Mouse (Mus musculus) thymus, adult 2 months (tissue): ENCODE results near the gene Inpp5k. TPM values are rescaled to one million over a fixed set of nuclear protein-coding genes. Genes with fewer than 3 reads are reported as not detected.
A peak's percentile ranks its signal among the peaks of the same experiment; 100 is the strongest.

Experiments used
- DNase-seq: peaks from one replicate; pipeline ENCODE4 v3.0.0; 2021
- H3K27ac ChIP-seq: fragments of 200-500 bp; 2 replicates; pipeline ENCODE4 v1.5.1; 2012; ENCODE audit warnings: low read length, control low read depth; ENCODE audit not compliant: control insufficient read depth, insufficient read depth
- H3K27me3 ChIP-seq: fragments of 200-500 bp; 2 replicates; pipeline ENCODE4 v1.6.1; 2012; ENCODE audit warnings: mild to moderate bottlenecking, low read length, moderate library complexity, mixed read lengths; ENCODE audit not compliant: control insufficient read depth, insufficient read depth
- H3K36me3 ChIP-seq: fragments of 200-500 bp; 2 replicates; pipeline ENCODE4 v1.6.1; 2012; ENCODE audit warnings: mild to moderate bottlenecking, low read length, moderate library complexity; ENCODE audit not compliant: control insufficient read depth, insufficient read depth
- H3K4me1 ChIP-seq: fragments of 200-500 bp; replicated peaks from 2 replicates; pipeline ENCODE4 v1.6.1; 2012; ENCODE audit warnings: low read length; ENCODE audit not compliant: control insufficient read depth, insufficient read depth
- H3K4me3 ChIP-seq: fragments of 200-500 bp; 2 replicates; pipeline ENCODE4 v1.5.1; 2012; ENCODE audit warnings: mild to moderate bottlenecking, low read length, control low read depth, moderate library complexity; ENCODE audit not compliant: control insufficient read depth, insufficient read depth
- CTCF ChIP-seq: fragments of 200-500 bp; IDR thresholded peaks from 2 replicates; pipeline ENCODE4 v1.5.1; 2012; ENCODE audit warnings: mild to moderate bottlenecking, control low read depth, low read length, moderate library complexity, borderline replicate concordance; ENCODE audit not compliant: control insufficient read depth, poor library complexity, insufficient read depth; ENCODE audit errors: extremely low read depth
- POLR2A ChIP-seq: fragments of 200-500 bp; IDR thresholded peaks from 2 replicates; pipeline ENCODE4 v1.6.1; 2012; ENCODE audit warnings: mild to moderate bottlenecking, low read length, control low read depth, moderate library complexity; ENCODE audit not compliant: control insufficient read depth, poor library complexity, insufficient read depth; ENCODE audit errors: extremely low read depth
- WGBS: fragments of 180-500 bp; shearing (Covaris S2); methylation state at CpG from one replicate; pipeline ENCODE4 v1.1.7; 2018; 5-methylcytosine and 5-hydroxymethylcytosine counted together
- polyA plus RNA-seq: library from polyadenylated mRNA; depleted of rRNA; stranded (reverse); fragments of >200 nt; gene quantifications from 2 replicates; pipeline ENCODE4 v1.2.3, GENCODE M21; 2012

The Inpp5k gene
- polyA plus RNA-seq, 1 experiment: 164 TPM

GRCm38 (mm10) chr11:75644684-75645083 is 13.9 kb downstream of the Inpp5k start:
- Histone ChIP-seq H3K36me3 (0 out of 2 replicates have a peak, but pooled peaks cover 4% of the 10 kb centered on the region), H3K27me3 (no peaks in the 10 kb centered on the region), H3K4me3 (no peak overlapping the region), H3K27ac (peak overlapping the region; percentile 42), H3K4me1 (peaks cover 31% of the 10 kb centered on the region)
- 3% methylated on average over 9 of the region's 9 CpGs for WGBS
- TF ChIP-seq POLR2A (no peak), CTCF (no peak)
- DNase-seq: peak; percentile 47

- Histone ChIP-seq H3K27me3 (no peaks in the 10 kb centered on the region), H3K4me3 (no peak overlapping the region), H3K4me1 (peaks cover 49% of the 10 kb centered on the region), H3K27ac (no peak overlapping the region), H3K36me3 (no peaks in the 10 kb centered on the region)
- TF ChIP-seq CTCF: no peak
- TF ChIP-seq POLR2A: no peak
- WGBS: 94% methylated on average over 6 of the region's 6 CpGs
- DNase-seq: no peak
Measured at GRCm38 (mm10) chr11:75647681-75648211, 17.0 kb downstream of the Inpp5k start.

GRCm38 (mm10) chr11:75649155-75649561 is 18.4 kb downstream of the Inpp5k start:
- no peak for DNase-seq
- WGBS: 59% methylated on average over 4 of the region's 4 CpGs
- Histone ChIP-seq H3K36me3 (no peaks in the 10 kb centered on the region), H3K27ac (no peak overlapping the region), H3K4me3 (no peak overlapping the region), H3K27me3 (no peaks in the 10 kb centered on the region), H3K4me1 (peaks cover 52% of the 10 kb centered on the region)
- no peak for TF ChIP-seq CTCF
- TF ChIP-seq POLR2A: no peak

GRCm38 (mm10) chr11:75650311-75650710 is 19.5 kb downstream of the Inpp5k start, which contains the start of gene Myo1c:
Gene Myo1c (plus strand): TSS chr11:75650504.
- 93% methylated on average over 7 of the region's 7 CpGs for WGBS
- no peak for DNase-seq
- Histone ChIP-seq H3K4me1 (peaks cover 53% of the 10 kb centered on the region), H3K4me3 (peak within 1 kb of the TSS; percentile 74), H3K36me3 (no peaks in the 10 kb centered on the region), H3K27me3 (no peaks in the 10 kb centered on the region), H3K27ac (no peak within 1 kb of the TSS)
- no peak for TF ChIP-seq CTCF
- no peak for TF ChIP-seq POLR2A

- no peaks in the 10 kb centered on the region for H3K27me3 ChIP-seq
- H3K4me3 ChIP-seq: peak overlapping the region; percentile 74
- H3K36me3 ChIP-seq: no peaks in the 10 kb centered on the region
- DNase-seq: no peak
- no peak overlapping the region for H3K27ac ChIP-seq
- no peak for TF ChIP-seq POLR2A
- no peak for TF ChIP-seq CTCF
- WGBS: 46% methylated on average over 13 of the region's 13 CpGs
- peaks cover 57% of the 10 kb centered on the region for H3K4me1 ChIP-seq
Measured at GRCm38 (mm10) chr11:75650958-75651425, 20.2 kb downstream of the Inpp5k start.

GRCm38 (mm10) chr11:75651426-75652221 is 20.8 kb downstream of the Inpp5k start:
- H3K4me1 ChIP-seq: peaks cover 62% of the 10 kb centered on the region
- TF ChIP-seq CTCF (peak; percentile 23; the same call in 1 of the 2 replicates), POLR2A (0 out of 2 replicates have a peak, but pooled peaks have one; percentile 11)
- peak; percentile 74 for DNase-seq
- peak overlapping the region; percentile 66 for H3K27ac ChIP-seq
- WGBS: under 1% methylated on average over 54 of the region's 54 CpGs
- H3K27me3 ChIP-seq: no peaks in the 10 kb centered on the region
- peak overlapping the region; percentile 74 for H3K4me3 ChIP-seq
- no peaks in the 10 kb centered on the region for H3K36me3 ChIP-seq
